Mouse (Mus musculus): ENCODE measurements around the gene Fcna. TPM values are rescaled to one million over a fixed set of nuclear protein-coding genes. Genes with fewer than 3 reads are reported as not detected.

Gene Fcna
- polyA plus RNA-seq, 1 experiment from 2014 or later = 2.7 TPM

- no peak for ATAC-seq (ENCODE audit: low FRiP score)
- Histone ChIP-seq H3K36me3 (peaks cover 14% of the 10 kb centered on the region), H3K4me2 (peak overlapping the region; percentile 32), H3K4me3 (replicated peaks) (no peak overlapping the region; the same call in 1 of the 2 replicates), H3K27ac (replicated peaks) (no peak overlapping the region), H3K9ac (replicated peaks) (no peak overlapping the region), H3K4me1 (peaks cover 84% of the 10 kb centered on the region), H3K27me3 (replicated peaks) (peaks cover 48% of the 10 kb centered on the region), H3K9me3 (replicated peaks) (no peaks in the 10 kb centered on the region)
- 20% methylated on average over 92 of the region's 92 CpGs for WGBS
Observed at GRCm38 (mm10) chr2:25576965-25577891, 50.6 kb downstream of the Fcna start.

GRCm38 (mm10) chr2:25576028-25576850 lies 51.6 kb downstream of the Fcna start:
- Histone ChIP-seq H3K9ac (replicated peaks) (no peak overlapping the region), H3K4me1 (peaks cover 75% of the 10 kb centered on the region), H3K36me3 (peaks cover 15% of the 10 kb centered on the region), H3K27ac (replicated peaks) (no peak overlapping the region), H3K9me3 (replicated peaks) (no peaks in the 10 kb centered on the region), H3K27me3 (replicated peaks) (peaks cover 48% of the 10 kb centered on the region), H3K4me3 (replicated peaks) (peak overlapping the region; percentile 64; the same call in 1 of the 2 replicates), H3K4me2 (peak overlapping the region; percentile 82; the same call in 1 of the 2 replicates)
- no peak for ATAC-seq (ENCODE audit: low FRiP score)
- 77% methylated on average over 16 of the region's 16 CpGs for WGBS

- no peaks in the 10 kb centered on the region for H3K9me3 ChIP-seq (replicated peaks)
- no peak for ATAC-seq (ENCODE audit: low FRiP score)
- peak overlapping the region; percentile 64 for H3K4me3 ChIP-seq (replicated peaks)
- 18% methylated on average over 21 of the region's 21 CpGs for WGBS
- H3K4me2 ChIP-seq = peak overlapping the region; percentile 82
- peaks cover 46% of the 10 kb centered on the region for H3K27me3 ChIP-seq (replicated peaks)
- H3K9ac ChIP-seq (replicated peaks) = peak overlapping the region; percentile 50; the same call in 1 of the 2 replicates
- peak overlapping the region; percentile 95 for H3K27ac ChIP-seq (replicated peaks)
- H3K36me3 ChIP-seq = peaks cover 18% of the 10 kb centered on the region
- H3K4me1 ChIP-seq = peaks cover 68% of the 10 kb centered on the region
Observed at GRCm38 (mm10) chr2:25575432-25576027, 52.3 kb downstream of the Fcna start.

Other genes starting within 250 kb of the Fcna start
- 9.6 TPM in 2 replicates for gene Entpd2, start 232.2 kb downstream of the Fcna start, polyA plus RNA-seq (2015; fragmentation: Nextera tagmentation; extraction: Ambion mirVana)
- 398 and 483 TPM in 2 replicates for gene Npdc1, start 228.7 kb downstream of the Fcna start, polyA plus RNA-seq (2015; fragmentation: Nextera tagmentation; extraction: Ambion mirVana)
- gene Fut7, start 204.8 kb downstream of the Fcna start, polyA plus RNA-seq (2015; fragmentation: Nextera tagmentation; extraction: Ambion mirVana) = 0.13 and 0.38 TPM in 2 replicates
- 11.2 and 13.4 TPM in 2 replicates for gene Abca2, start 199.3 kb downstream of the Fcna start, polyA plus RNA-seq (2015; fragmentation: Nextera tagmentation; extraction: Ambion mirVana)
- gene Clic3, start 171.2 kb downstream of the Fcna start, polyA plus RNA-seq (2015; fragmentation: Nextera tagmentation; extraction: Ambion mirVana) = 1.8 and 2.0 TPM in 2 replicates
- gene Paxx, start 166.9 kb downstream of the Fcna start, polyA plus RNA-seq (2015; fragmentation: Nextera tagmentation; extraction: Ambion mirVana) = 100 and 120 TPM in 2 replicates
- gene Ptgds, start 158.0 kb downstream of the Fcna start, polyA plus RNA-seq (2015; fragmentation: Nextera tagmentation; extraction: Ambion mirVana) = 40.1 and 116 TPM in 2 replicates
- not detected in 2 replicates for gene Lcn12, start 134.1 kb downstream of the Fcna start, polyA plus RNA-seq (2015; fragmentation: Nextera tagmentation; extraction: Ambion mirVana)
- gene Fbxw5, start 127.3 kb downstream of the Fcna start, polyA plus RNA-seq (2015; fragmentation: Nextera tagmentation; extraction: Ambion mirVana) = 128 and 134 TPM in 2 replicates
- gene C8g, start 126.3 kb downstream of the Fcna start, polyA plus RNA-seq (2015; fragmentation: Nextera tagmentation; extraction: Ambion mirVana) = 6.3 and 6.4 TPM in 2 replicates
- 15.4 and 21.1 TPM in 2 replicates for gene Traf2, start 81.1 kb downstream of the Fcna start, polyA plus RNA-seq (2015; fragmentation: Nextera tagmentation; extraction: Ambion mirVana)
- 400 and 433 TPM in 2 replicates for gene Edf1, start 70.2 kb downstream of the Fcna start, polyA plus RNA-seq (2015; fragmentation: Nextera tagmentation; extraction: Ambion mirVana)
- gene Mamdc4, start 53.2 kb downstream of the Fcna start, polyA plus RNA-seq (2015; fragmentation: Nextera tagmentation; extraction: Ambion mirVana) = 2.3 and 33.0 TPM in 2 replicates
- 159 and 181 TPM in 2 replicates for gene Phpt1, start 52.8 kb downstream of the Fcna start, polyA plus RNA-seq (2015; fragmentation: Nextera tagmentation; extraction: Ambion mirVana)
- 14.5 and 18.9 TPM in 2 replicates for gene Ajm1, start 46.3 kb downstream of the Fcna start, polyA plus RNA-seq (2015; fragmentation: Nextera tagmentation; extraction: Ambion mirVana)
- gene Rabl6, start 19.5 kb downstream of the Fcna start, polyA plus RNA-seq (2015; fragmentation: Nextera tagmentation; extraction: Ambion mirVana) = 66.8 and 69.6 TPM in 2 replicates
- gene Ccdc183, start 10.4 kb downstream of the Fcna start, polyA plus RNA-seq (2015; fragmentation: Nextera tagmentation; extraction: Ambion mirVana) = 0.23 and 0.27 TPM in 2 replicates
- 53.4 and 56.6 TPM in 2 replicates for gene Tmem141, start 6.0 kb downstream of the Fcna start, polyA plus RNA-seq (2015; fragmentation: Nextera tagmentation; extraction: Ambion mirVana)
- not detected in 2 replicates for gene Lcn8, start 25.1 kb upstream of the Fcna start, polyA plus RNA-seq (2015; fragmentation: Nextera tagmentation; extraction: Ambion mirVana)
- not detected in 2 replicates for gene Lcn5, start 29.9 kb upstream of the Fcna start, polyA plus RNA-seq (2015; fragmentation: Nextera tagmentation; extraction: Ambion mirVana)
- not detected in 2 replicates for gene Lcn6, start 48.8 kb upstream of the Fcna start, polyA plus RNA-seq (2015; fragmentation: Nextera tagmentation; extraction: Ambion mirVana)
- gene Lcn10, start 54.7 kb upstream of the Fcna start, polyA plus RNA-seq (2015; fragmentation: Nextera tagmentation; extraction: Ambion mirVana) = not detected in 2 replicates
- gene Obp2a, start 72.0 kb upstream of the Fcna start, polyA plus RNA-seq (2015; fragmentation: Nextera tagmentation; extraction: Ambion mirVana) = not detected in 2 replicates
- 162 and 177 TPM in 2 replicates for gene Bmyc, start 78.7 kb upstream of the Fcna start, polyA plus RNA-seq (2015; fragmentation: Nextera tagmentation; extraction: Ambion mirVana)
- not detected in 2 replicates for gene Obp2b, start 109.0 kb upstream of the Fcna start, polyA plus RNA-seq (2015; fragmentation: Nextera tagmentation; extraction: Ambion mirVana)
- not detected in 2 replicates for gene Lcn3, start 137.5 kb upstream of the Fcna start, polyA plus RNA-seq (2015; fragmentation: Nextera tagmentation; extraction: Ambion mirVana)
- not detected in 2 replicates for gene Lcn11, start 149.0 kb upstream of the Fcna start, polyA plus RNA-seq (2015; fragmentation: Nextera tagmentation; extraction: Ambion mirVana)
- gene Gm13539, start 154.2 kb upstream of the Fcna start, polyA plus RNA-seq (2015; fragmentation: Nextera tagmentation; extraction: Ambion mirVana) = 0.33 TPM in 1 of 2 replicates, not detected in the other
- gene Glt6d1, start 187.8 kb upstream of the Fcna start, polyA plus RNA-seq (2015; fragmentation: Nextera tagmentation; extraction: Ambion mirVana) = not detected in 2 replicates
- gene Lcn9, start 195.1 kb upstream of the Fcna start, polyA plus RNA-seq (2015; fragmentation: Nextera tagmentation; extraction: Ambion mirVana) = not detected in 2 replicates
- not detected in 2 replicates for gene Sohlh1, start 219.2 kb upstream of the Fcna start, polyA plus RNA-seq (2015; fragmentation: Nextera tagmentation; extraction: Ambion mirVana)
- gene Kcnt1, start 235.7 kb upstream of the Fcna start, polyA plus RNA-seq (2015; fragmentation: Nextera tagmentation; extraction: Ambion mirVana) = 21.3 and 23.7 TPM in 2 replicates

All from neural tube, embryonic 15.5 days (tissue).